Mouse (Mus musculus) liver, postnatal 0 days (tissue): ENCODE measurements around the gene Zfp423. TPM values are rescaled to one million over a fixed set of nuclear protein-coding genes. Genes with fewer than 3 reads are reported as not detected.

Experiments used
- ATAC-seq: fragments of 200-750 bp; cut with Nextera tagmentation; 2 replicates; pipeline ENCODE4 v1.8.0; 2017; ENCODE audit warnings: mild to moderate bottlenecking, moderate library complexity
- DNase-seq: peaks from one replicate; pipeline ENCODE4 v3.0.0-alpha.2; 2016
- H3K27ac ChIP-seq: fragments of 300-500 bp; sonication (generic); 2 replicates; pipeline ENCODE4 v1.5.1; 2014; ENCODE audit warnings: antibody characterized with exemption, moderate library complexity, mild to moderate bottlenecking, low read depth
- H3K27me3 ChIP-seq: fragments of 300-500 bp; sonication (generic); 2 replicates; pipeline ENCODE4 v1.6.1; 2014; ENCODE audit warnings: low read length, control low read depth, mixed read lengths; ENCODE audit not compliant: insufficient read depth
- H3K36me3 ChIP-seq: fragments of 300-500 bp; sonication (generic); replicated peaks from 2 replicates; pipeline ENCODE4 v1.6.1; 2014; ENCODE audit warnings: mild to moderate bottlenecking, control low read depth, low read length, moderate library complexity, mixed read lengths; ENCODE audit not compliant: insufficient read depth
- H3K4me1 ChIP-seq: fragments of 300-500 bp; sonication (generic); 2 replicates; pipeline ENCODE4 v1.6.1; 2014; ENCODE audit warnings: antibody characterized with exemption, mild to moderate bottlenecking, control low read depth; ENCODE audit not compliant: insufficient read depth
- H3K4me2 ChIP-seq: fragments of 300-500 bp; sonication (generic); 2 replicates; pipeline ENCODE4 v1.6.1; 2014; ENCODE audit warnings: low read depth, mild to moderate bottlenecking, low read length, moderate library complexity, mixed read lengths
- H3K4me3 ChIP-seq: fragments of 300-500 bp; sonication (generic); 2 replicates; pipeline ENCODE4 v1.5.1; 2014; ENCODE audit warnings: low read depth, low read length
- H3K9ac ChIP-seq: fragments of 300-500 bp; sonication (generic); replicated peaks from 2 replicates; pipeline ENCODE4 v1.6.1; 2014; ENCODE audit warnings: mild to moderate bottlenecking, moderate library complexity
- H3K9me3 ChIP-seq: fragments of 300-500 bp; sonication (generic); 2 replicates; pipeline ENCODE4 v1.6.1; 2016; ENCODE audit warnings: mild to moderate bottlenecking, control low read depth, low read length, mixed read lengths
- CTCF ChIP-seq: sonication (generic); IDR thresholded peaks from 2 replicates; pipeline ENCODE4 v1.5.1; 2016; ENCODE audit warnings: antibody characterized with exemption, low read depth
- EP300 ChIP-seq: IDR thresholded peaks from 2 replicates; pipeline ENCODE4 v1.6.1; 2016; ENCODE audit warnings: antibody characterized with exemption, low read depth, mild to moderate bottlenecking
- WGBS: fragments of 180-500 bp; shearing (Covaris S2); extraction: QIAGEN DNeasy Blood & Tissue Kit; methylation state at CpG from one replicate; pipeline ENCODE4 v1.1.7; 2014; ENCODE audit not compliant: insufficient replicate concordance; 5-methylcytosine and 5-hydroxymethylcytosine counted together
- polyA plus RNA-seq: library from polyadenylated mRNA; unstranded; fragments of >200 nt; fragmentation: Nextera tagmentation; extraction: Ambion mirVana; gene quantifications from 2 replicates; pipeline ENCODE4 v1.2.1, GENCODE M21; 2015

The Zfp423 gene
- 0.31 and 0.36 TPM in 2 replicates for polyA plus RNA-seq

- H3K4me3 ChIP-seq: peak within 1 kb of the TSS; percentile 57
- peak within 1 kb of the TSS; percentile 68 for H3K27ac ChIP-seq
- H3K27me3 ChIP-seq: peaks cover 83% of the 10 kb centered on the region
- WGBS: 1% methylated on average over 35 of the region's 48 CpGs
- H3K9ac ChIP-seq: peak within 1 kb of the TSS; percentile 45
- H3K9me3 ChIP-seq: no peaks in the 10 kb centered on the region
- ATAC-seq: peak; percentile 27
- H3K4me1 ChIP-seq: peaks cover 9% of the 10 kb centered on the region; the same call in 1 of the 2 replicates
- no peak for DNase-seq
- H3K4me2 ChIP-seq: peak within 1 kb of the TSS; percentile 80
- no peaks in the 10 kb centered on the region for H3K36me3 ChIP-seq
- TF ChIP-seq EP300 (no peak), CTCF (no peak)
These were observed at the start of gene Zfp423 for GRCm38 (mm10) chr8:87959320-87959920. Zfp423 (minus strand) TSS chr8:87959595.

GRCm38 (mm10) chr8:88006811-88007210 is 47.4 kb upstream of the Zfp423 start:
- ATAC-seq: no peak
- no peak for DNase-seq
- Histone ChIP-seq H3K4me2 (no peak overlapping the region), H3K9ac (no peak overlapping the region), H3K27me3 (no peaks in the 10 kb centered on the region), H3K27ac (no peak overlapping the region), H3K4me1 (0 out of 2 replicates have a peak, but pooled peaks cover 2% of the 10 kb centered on the region), H3K4me3 (no peak overlapping the region), H3K9me3 (no peaks in the 10 kb centered on the region), H3K36me3 (no peaks in the 10 kb centered on the region)
- TF ChIP-seq CTCF (no peak), EP300 (no peak)
- 67% methylated on average over 5 of the region's 5 CpGs for WGBS

GRCm38 (mm10) chr8:87984778-87985177 is 25.4 kb upstream of the Zfp423 start:
- Histone ChIP-seq H3K4me1 (no peaks in the 10 kb centered on the region), H3K4me3 (no peak overlapping the region), H3K9me3 (no peaks in the 10 kb centered on the region), H3K4me2 (no peak overlapping the region), H3K27me3 (no peaks in the 10 kb centered on the region), H3K27ac (no peak overlapping the region), H3K9ac (no peak overlapping the region), H3K36me3 (no peaks in the 10 kb centered on the region)
- DNase-seq: no peak
- TF ChIP-seq CTCF: no peak
- no peak for TF ChIP-seq EP300
- ATAC-seq: no peak
- 17% methylated on average over 5 of the region's 5 CpGs for WGBS

GRCm38 (mm10) chr8:87984032-87984431 is 24.6 kb upstream of the Zfp423 start:
- no peak overlapping the region for H3K4me3 ChIP-seq
- no peak overlapping the region for H3K9ac ChIP-seq
- whole genome bisulfite sequencing: 29% methylated on average over 8 of the region's 8 CpGs
- H3K27me3 ChIP-seq: no peaks in the 10 kb centered on the region
- no peak overlapping the region for H3K4me2 ChIP-seq
- H3K9me3 ChIP-seq: no peaks in the 10 kb centered on the region
- H3K4me1 ChIP-seq: no peaks in the 10 kb centered on the region
- no peak overlapping the region for H3K27ac ChIP-seq
- no peaks in the 10 kb centered on the region for H3K36me3 ChIP-seq
- no peak for TF ChIP-seq EP300
- TF ChIP-seq CTCF: no peak
- DNase-seq (no peak), ATAC-seq (no peak)

DNA sequence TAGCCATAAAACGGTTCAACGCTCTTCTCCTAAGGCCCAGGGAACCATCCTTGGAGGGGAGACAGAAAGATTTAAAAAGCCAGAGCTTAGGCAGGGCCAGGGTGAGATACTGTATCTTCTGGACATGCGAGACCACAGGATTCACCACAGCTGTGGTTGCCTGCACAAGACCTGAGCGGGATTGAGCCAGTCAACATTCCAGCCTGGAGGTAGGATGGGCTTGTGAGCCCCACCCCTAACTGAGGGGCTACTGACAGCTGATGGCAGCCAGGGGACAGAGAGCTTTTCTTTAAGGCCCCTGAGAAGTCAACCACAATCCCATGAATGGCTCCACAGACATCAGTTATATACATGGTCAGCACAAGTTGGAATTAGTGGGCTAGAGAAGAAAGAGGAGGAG is 23.5 kb upstream of the Zfp423 start:
- no peak for DNase-seq
- H3K4me3 ChIP-seq: no peak overlapping the region
- ATAC-seq: no peak
- no peak overlapping the region for H3K4me2 ChIP-seq
- no peak overlapping the region for H3K27ac ChIP-seq
- no peaks in the 10 kb centered on the region for H3K36me3 ChIP-seq
- H3K9me3 ChIP-seq: no peaks in the 10 kb centered on the region
- no peaks in the 10 kb centered on the region for H3K4me1 ChIP-seq
- H3K9ac ChIP-seq: no peak overlapping the region
- H3K27me3 ChIP-seq: no peaks in the 10 kb centered on the region
- WGBS: 75% methylated on average over 4 of the region's 4 CpGs
- TF ChIP-seq EP300: no peak
- no peak for TF ChIP-seq CTCF

GRCm38 (mm10) chr8:87975466-87975809 is 16.0 kb upstream of the Zfp423 start:
- no peak overlapping the region for H3K9ac ChIP-seq
- no peak overlapping the region for H3K27ac ChIP-seq
- H3K27me3 ChIP-seq: peaks cover 13% of the 10 kb centered on the region
- no peaks in the 10 kb centered on the region for H3K9me3 ChIP-seq
- ATAC-seq (no peak), DNase-seq (no peak)
- no peak overlapping the region for H3K4me3 ChIP-seq
- H3K4me2 ChIP-seq: no peak overlapping the region
- 39% methylated on average over 1 of the region's 1 CpGs for WGBS
- no peak for TF ChIP-seq CTCF
- no peak for TF ChIP-seq EP300
- no peaks in the 10 kb centered on the region for H3K36me3 ChIP-seq
- no peaks in the 10 kb centered on the region for H3K4me1 ChIP-seq
